Mouse (Mus musculus): Measurements from ENCODE around the gene Ankrd27. TPM values are rescaled to one million over a fixed set of nuclear protein-coding genes. Genes with fewer than 3 reads are reported as not detected.
A peak's percentile ranks its signal among the peaks of the same experiment; 100 is the strongest.

Gene Ankrd27
- total RNA-seq, 2 experiments from 2014 or later, result 35.8 to 44.2 TPM

DNA sequence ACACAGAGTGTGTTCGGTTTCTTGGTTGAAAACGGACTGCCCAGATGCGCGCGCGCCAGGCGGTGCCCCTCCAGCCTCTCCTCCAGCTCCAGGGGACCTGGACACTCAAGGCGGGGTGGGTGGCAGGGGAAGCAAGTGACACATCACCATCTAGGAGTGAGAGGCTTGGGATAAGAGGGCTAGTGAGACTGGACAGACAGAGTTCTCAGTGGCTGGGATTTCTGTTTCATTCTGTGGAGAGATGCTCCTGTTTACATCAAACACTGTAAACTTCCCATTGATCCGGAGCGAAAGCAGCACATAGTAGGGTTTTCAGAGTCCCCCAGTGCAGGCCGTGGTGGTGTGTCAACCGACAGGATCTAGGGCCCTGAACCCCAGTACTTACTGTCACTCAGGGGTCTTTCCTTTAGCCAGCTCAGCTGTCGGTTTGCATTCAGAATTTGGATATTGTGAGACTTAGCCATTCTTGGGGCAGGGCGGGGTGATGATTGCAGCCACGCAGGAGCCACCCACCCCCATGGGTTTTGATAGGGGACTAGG lies 932 bp downstream of the Ankrd27 start:
- no peak for DNase-seq (ENCODE audit: low spot score in 2 of 2)
- Histone ChIP-seq H3K4me3 (peak overlapping the region; percentile 80), H3K27ac (peak overlapping the region; percentile 79; the same call in 1 of the 2 replicates)
- TF ChIP-seq CTCF (conservative IDR thresholded peaks at IDR 0.05), result no peak

DNA sequence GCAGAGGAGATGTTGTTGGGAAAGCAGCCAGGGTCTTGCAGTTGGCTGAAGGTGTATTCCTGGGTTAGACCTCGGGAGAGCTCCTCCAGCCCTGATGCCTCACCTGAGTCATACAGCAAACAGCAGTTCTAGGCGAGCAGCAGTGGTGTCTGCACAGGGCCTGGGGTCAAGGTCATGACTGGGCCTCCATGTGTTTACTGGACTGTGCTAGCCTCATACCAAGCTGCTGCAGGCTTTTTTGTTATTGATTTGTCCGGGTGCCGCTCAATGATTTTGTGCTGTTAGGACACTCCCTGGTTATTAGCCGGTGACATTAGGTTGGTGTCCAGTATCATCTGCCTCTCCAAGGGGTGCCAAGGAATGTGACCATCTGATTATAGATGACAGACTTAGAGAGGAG lies 1.7 kb downstream of the Ankrd27 start:
- no peak overlapping the region for H3K27ac ChIP-seq
- no peak for TF ChIP-seq CTCF (conservative IDR thresholded peaks at IDR 0.05)
- no peak for DNase-seq (ENCODE audit: low spot score in 2 of 2)
- no peak overlapping the region for H3K4me3 ChIP-seq

DNA sequence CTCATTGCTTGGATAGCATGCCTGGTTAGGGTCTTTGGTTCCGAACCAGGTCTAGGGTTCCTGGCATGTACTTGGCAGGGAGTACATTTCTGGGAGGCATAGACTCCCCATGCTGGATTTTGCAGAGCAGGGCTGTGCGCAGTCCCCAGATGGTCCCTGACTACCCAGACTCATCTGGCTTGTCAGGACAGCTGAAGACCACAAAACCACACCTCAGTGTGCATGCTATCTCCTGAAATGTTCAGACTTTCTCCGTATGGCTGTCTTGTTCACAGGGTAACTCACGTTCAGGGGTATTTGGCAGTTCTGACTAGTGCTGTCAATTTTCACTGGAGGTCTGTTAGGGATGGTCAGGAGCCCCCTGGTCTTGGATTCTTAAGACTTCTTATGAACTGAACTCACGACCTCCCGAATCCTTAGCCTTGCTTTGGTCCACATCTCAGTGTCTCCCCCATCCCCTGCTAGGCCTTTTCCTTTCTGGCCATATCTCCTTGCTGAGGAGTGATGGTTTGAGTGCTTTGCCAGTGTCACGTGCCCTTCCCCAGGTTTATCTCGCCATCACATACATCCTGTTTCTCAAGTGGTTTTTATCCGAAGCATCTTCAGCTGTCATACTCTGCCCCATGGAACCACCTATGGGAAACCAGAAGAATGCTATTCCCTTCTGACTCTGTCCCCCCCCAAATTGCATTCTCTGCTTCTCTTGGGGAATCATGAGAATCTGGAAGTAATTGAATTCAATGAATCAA lies 2.8 kb downstream of the Ankrd27 start:
- no peak overlapping the region for H3K27ac ChIP-seq
- TF ChIP-seq CTCF (conservative IDR thresholded peaks at IDR 0.05), result no peak
- H3K4me3 ChIP-seq, result no peak overlapping the region
- no peak for DNase-seq (ENCODE audit: low spot score in 2 of 2)

DNA sequence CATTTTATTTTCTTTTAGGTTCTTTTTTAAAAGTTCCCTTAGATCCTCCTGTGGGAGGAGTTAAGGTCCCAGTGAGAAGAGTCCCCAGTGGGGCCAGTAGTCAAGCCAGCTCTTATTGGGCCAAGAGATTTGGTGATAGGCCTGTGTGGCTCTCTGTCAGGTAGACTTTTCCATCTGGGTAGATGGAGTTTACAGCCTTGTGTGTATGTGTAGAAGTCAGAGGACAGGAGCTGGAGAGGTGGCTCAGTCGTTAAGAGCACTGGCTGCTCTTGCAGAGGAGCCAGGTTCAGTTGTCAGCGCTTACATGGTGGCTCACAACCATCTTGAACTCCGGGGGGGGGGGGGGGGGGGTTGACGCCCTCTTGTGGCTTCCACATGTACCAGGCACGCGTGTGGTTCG lies 3.4 kb downstream of the Ankrd27 start:
- TF ChIP-seq CTCF (conservative IDR thresholded peaks at IDR 0.05), result peak; percentile 34
- Histone ChIP-seq H3K27ac (no peak overlapping the region), H3K4me3 (no peak overlapping the region)
- no peak for DNase-seq (ENCODE audit: low spot score in 2 of 2)

DNA sequence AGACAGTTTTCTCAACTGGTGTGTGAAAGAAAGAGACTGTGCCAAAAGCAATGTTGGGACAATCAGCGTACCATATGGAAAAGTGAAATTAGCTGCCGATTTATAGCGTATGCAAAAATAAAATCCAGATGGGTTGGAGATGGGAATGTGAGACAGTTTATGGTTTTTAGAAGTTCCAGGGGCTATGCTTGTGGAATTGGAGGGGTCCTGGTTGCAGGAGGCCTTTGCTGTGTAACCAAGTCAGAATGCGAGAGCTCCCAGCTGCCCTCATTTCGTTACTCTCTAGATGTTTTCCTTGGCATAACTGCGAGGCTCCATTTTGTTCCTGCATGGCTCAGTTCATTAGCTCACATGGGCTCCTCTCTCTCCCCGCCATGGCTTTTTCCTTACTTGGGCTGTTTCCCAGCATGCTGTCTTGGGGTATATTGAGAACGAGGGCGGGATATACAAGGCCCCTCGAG lies 4.7 kb downstream of the Ankrd27 start:
- no peak for DNase-seq (ENCODE audit: low spot score in 2 of 2)
- Histone ChIP-seq H3K27ac (peak overlapping the region; percentile 54), H3K4me3 (no peak overlapping the region)
- no peak for TF ChIP-seq CTCF (conservative IDR thresholded peaks at IDR 0.05)

DNA sequence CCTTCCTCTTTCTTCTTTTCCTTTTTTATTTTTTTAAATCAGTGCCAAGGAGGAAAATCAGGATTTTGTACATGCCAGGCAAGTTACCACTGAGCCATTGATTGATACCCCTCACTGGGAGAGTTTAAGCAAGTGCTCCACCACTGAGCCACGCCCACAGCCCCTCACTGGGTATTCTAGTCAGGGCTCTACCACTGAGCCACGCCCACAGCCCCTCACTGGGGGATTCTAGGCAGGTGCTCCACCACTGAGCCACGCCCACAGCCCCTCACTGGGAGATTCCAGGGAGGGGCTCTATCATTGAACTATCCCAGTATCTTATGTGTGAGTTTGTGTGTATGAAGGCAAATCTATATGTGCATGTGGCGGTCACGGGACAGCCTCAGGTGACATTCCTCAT lies 8.3 kb downstream of the Ankrd27 start:
- DNase-seq (ENCODE audit: low spot score in 2 of 2), result no peak
- H3K27ac ChIP-seq, result no peak overlapping the region
- no peak overlapping the region for H3K4me3 ChIP-seq
- no peak for TF ChIP-seq CTCF (conservative IDR thresholded peaks at IDR 0.05)

DNA sequence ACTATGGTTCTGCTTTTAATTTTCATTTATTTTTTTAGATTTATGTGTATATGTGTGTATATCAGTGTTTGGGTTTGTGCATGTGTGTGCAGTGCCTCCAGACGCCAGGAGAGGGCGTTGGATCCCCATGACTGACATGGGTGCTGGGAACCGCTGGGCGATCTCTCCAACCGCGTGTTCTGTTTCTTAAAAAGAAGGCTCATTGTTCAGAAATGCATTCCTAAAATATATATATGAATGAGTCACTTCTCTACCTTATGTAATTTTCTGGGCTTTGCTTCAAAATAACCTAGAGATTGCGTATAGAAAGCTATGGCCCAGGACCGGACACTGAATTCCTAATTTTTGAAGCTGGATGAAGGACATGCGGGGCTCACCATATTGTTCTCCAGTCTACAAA lies 13.4 kb downstream of the Ankrd27 start:
- no peak for DNase-seq (ENCODE audit: low spot score in 2 of 2)
- peak; percentile 40 for TF ChIP-seq CTCF (conservative IDR thresholded peaks at IDR 0.05)
- Histone ChIP-seq H3K27ac (no peak overlapping the region), H3K4me3 (no peak overlapping the region)

DNA sequence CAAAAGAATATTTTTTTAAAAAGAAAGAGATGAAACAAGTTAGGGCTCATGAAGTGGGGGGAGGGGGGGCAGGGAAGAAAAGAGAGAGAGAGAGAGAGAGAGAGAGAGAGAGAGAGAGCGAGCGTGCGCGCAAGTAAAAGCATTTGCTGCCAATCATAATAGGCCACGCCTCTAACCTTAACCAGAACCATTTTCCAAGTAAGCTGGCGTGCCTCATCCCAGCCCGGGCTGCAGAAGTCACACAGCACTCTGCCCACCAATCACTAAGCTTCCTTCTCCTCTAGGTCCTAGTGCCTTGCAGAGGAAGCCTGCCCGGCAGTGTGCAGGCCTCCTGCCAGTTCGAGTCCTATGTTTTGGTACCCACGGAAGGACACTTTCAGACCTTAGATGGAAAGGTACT lies 14.0 kb downstream of the Ankrd27 start:
- Histone ChIP-seq H3K4me3 (no peak overlapping the region), H3K27ac (no peak overlapping the region)
- DNase-seq (ENCODE audit: low spot score in 2 of 2), result no peak
- no peak for TF ChIP-seq CTCF (conservative IDR thresholded peaks at IDR 0.05)

DNA sequence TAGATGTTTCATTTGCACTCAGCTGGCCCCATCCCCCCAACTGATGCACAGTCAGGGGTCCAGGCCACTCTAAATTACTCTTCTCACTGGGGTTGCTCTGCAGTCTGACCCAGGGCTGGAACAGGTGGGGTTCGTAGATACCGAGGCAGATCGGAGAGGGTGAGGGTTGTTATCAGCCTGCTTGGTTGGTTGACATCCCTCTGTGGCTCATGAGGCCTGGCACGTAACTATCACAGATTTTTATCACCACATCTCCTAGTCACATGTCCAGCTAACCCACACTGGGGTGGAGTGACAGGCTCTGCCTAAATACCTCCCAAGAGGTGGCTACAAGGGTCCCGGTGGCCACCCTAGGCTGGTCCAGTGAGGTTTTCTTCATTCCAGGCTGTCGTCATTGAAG lies 15.1 kb downstream of the Ankrd27 start:
- H3K4me3 ChIP-seq, result no peak overlapping the region
- no peak overlapping the region for H3K27ac ChIP-seq
- no peak for TF ChIP-seq CTCF (conservative IDR thresholded peaks at IDR 0.05)
- DNase-seq (ENCODE audit: low spot score in 2 of 2), result no peak

DNA sequence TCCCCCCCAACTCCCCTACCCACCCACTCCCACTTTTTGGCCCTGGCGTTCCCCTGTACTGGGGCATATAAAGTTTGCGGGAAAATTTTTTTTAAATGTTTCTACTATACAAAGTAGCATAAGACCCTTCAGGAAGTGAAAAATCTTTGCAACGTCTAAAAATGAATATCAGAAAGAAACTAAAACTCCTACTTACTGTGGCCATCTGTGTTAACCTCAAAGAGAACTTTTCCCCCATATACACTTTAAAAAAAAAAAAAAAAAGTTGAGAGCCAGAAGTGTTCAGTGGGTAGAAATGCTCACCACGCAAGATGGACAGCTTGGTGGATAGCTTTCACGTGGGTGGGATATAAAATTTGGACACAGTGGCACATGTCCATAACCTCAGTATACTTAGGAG lies 16.7 kb downstream of the Ankrd27 start:
- Histone ChIP-seq H3K4me3 (no peak overlapping the region), H3K27ac (no peak overlapping the region)
- TF ChIP-seq CTCF (conservative IDR thresholded peaks at IDR 0.05), result no peak
- no peak for DNase-seq (ENCODE audit: low spot score in 2 of 2)

DNA sequence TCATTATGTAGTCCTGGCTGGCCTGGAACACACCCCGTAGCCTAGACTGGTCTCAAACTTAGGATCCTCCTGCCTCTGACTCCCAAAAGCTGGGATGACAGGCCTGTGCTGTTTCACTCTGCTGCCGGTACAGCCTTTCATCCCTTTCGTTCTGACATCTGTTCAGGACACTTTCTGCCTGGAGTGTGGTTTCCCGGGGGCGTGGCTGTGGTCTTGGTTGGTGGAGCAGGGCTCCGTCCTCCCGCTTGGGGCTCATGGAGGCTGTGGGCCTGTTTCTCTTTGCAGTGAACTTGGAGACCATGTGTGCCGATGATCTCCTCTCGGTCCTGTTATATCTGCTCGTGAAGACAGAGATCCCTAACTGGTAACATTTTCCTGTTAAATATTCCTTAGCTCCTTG lies 20.8 kb downstream of the Ankrd27 start:
- Histone ChIP-seq H3K4me3 (no peak overlapping the region), H3K27ac (no peak overlapping the region)
- TF ChIP-seq CTCF (conservative IDR thresholded peaks at IDR 0.05), result no peak
- DNase-seq (ENCODE audit: low spot score in 2 of 2), result no peak

DNA sequence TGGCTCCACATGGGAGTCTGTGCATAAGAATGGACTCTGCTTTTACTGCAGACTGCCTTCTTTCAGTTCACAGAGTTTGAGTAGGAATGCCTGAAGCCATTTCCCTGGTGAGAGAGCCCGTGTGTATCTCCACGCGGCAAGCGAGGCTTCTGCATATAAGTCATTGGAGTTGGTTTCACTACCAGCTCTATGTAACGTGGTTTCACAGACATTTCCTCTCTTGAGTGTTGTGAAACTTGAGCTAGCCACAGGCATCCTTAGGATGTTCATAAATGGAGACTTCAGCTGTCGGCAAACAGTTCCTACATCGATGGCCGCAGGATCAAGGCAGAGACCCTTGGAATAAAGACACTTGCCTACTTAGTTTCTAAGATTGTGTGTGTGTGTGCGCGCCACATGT lies 23.2 kb downstream of the Ankrd27 start:
- TF ChIP-seq CTCF (conservative IDR thresholded peaks at IDR 0.05), result no peak
- DNase-seq (ENCODE audit: low spot score in 2 of 2), result no peak
- no peak overlapping the region for H3K27ac ChIP-seq
- no peak overlapping the region for H3K4me3 ChIP-seq

DNA sequence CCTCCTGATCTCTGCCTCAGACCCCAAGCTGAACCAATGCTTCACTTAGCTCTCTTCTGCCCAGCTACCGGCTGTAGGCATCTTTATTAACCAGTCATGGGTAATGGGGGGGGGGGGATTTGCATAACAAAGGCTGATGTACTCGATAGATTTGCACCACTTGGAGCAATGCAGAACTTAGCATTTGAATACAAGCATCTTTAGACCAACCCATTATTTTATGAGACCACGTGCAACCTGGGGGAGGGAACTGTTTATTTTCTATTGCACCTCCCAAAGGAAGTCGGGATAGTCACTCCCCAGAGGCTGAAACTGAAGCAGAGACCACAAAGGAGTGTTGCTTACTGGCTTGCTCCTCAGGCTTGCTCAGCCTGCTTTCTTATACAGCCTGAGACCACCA lies 31.5 kb downstream of the Ankrd27 start:
- Histone ChIP-seq H3K4me3 (no peak overlapping the region), H3K27ac (no peak overlapping the region)
- no peak for TF ChIP-seq CTCF (conservative IDR thresholded peaks at IDR 0.05)
- no peak for DNase-seq (ENCODE audit: low spot score in 2 of 2)

DNA sequence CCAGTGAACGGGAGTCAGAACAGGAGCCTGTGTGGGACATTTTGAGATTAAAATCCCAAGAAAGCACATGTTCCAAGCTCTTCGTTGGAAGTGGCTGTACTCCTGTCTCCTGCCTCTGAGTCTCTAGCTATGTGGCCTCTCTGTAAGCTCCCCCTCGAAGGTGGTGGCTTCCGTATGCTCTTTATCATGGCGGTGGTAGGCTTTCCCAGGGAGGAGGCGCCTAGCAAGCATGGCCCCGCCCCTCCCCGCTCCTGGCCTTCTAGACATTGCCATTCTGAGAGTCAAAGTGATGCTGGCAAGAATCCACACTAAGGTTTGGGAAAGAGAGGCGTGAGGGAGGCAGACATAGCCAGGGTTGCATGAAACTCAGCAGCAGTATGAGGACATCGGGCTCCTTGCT lies 36.6 kb downstream of the Ankrd27 start:
- no peak overlapping the region for H3K4me3 ChIP-seq
- no peak overlapping the region for H3K27ac ChIP-seq
- TF ChIP-seq CTCF (conservative IDR thresholded peaks at IDR 0.05), result no peak
- no peak for DNase-seq (ENCODE audit: low spot score in 2 of 2)

Data from layer of hippocampus, adult 2 months (tissue).